ENCODE assay signal across 26 mouse cellular contexts in genomic region chr12:80234226-80234625, GRCm38 (mm10).
"Had no signal": no experiment of that assay in that cellular context is flagged by ENCODE, and none has a peak within 500 bp of the region (broad histone marks: within the 10 kb centered on the region; RNA-seq: fewer than 3 reads in every experiment).

No protein-coding gene starts in this region.

- H3K4me3 ChIP-seq: heart, embryonic 10.5 days; heart, embryonic 12.5 days; hindbrain, embryonic 10.5 days; hindbrain, embryonic 12.5 days; hindbrain, embryonic 15.5 days; kidney, embryonic 15.5 days; limb, embryonic 13.5 days; limb, embryonic 15.5 days; liver, embryonic 12.5 days had no signal

- DNase-seq: gastrocnemius, postnatal 10 days; gastrocnemius, postnatal 25 days; heart, adult 18-20 months; heart, postnatal 10 days; heart, postnatal 4 days; kidney, adult 11 months; kidney, adult 2 months; kidney, adult 9 months; kidney, postnatal 14 days; kidney, postnatal 36 days; layer of hippocampus, adult 9-11 months; layer of hippocampus, postnatal 36 days; left cerebral cortex, postnatal 4 days had no signal

- H3K9me3 ChIP-seq: heart, embryonic 10.5 days; heart, embryonic 12.5 days; hindbrain, embryonic 15.5 days; limb, embryonic 15.5 days; liver, embryonic 12.5 days had no signal

- H3K27ac ChIP-seq: heart, embryonic 10.5 days; hindbrain, embryonic 10.5 days; hindbrain, embryonic 12.5 days; hindbrain, embryonic 15.5 days; hindbrain, postnatal 0 days; kidney, embryonic 15.5 days; kidney, postnatal 0 days; limb, embryonic 13.5 days; limb, embryonic 15.5 days; liver, embryonic 12.5 days; liver, embryonic 14.5 days had no signal

- ATAC-seq: hindbrain, postnatal 0 days; intestine, embryonic 16.5 days; liver, embryonic 12.5 days had no signal

- H3K9ac ChIP-seq: heart, embryonic 12.5 days; hindbrain, embryonic 12.5 days; hindbrain, embryonic 15.5 days; kidney, embryonic 15.5 days; limb, embryonic 13.5 days; limb, embryonic 15.5 days; liver, embryonic 12.5 days; liver, embryonic 14.5 days had no signal

- H3K27me3 ChIP-seq: heart, embryonic 12.5 days; hindbrain, embryonic 12.5 days; hindbrain, embryonic 15.5 days; kidney, embryonic 15.5 days; limb, embryonic 13.5 days; limb, embryonic 15.5 days; liver, embryonic 12.5 days had no signal

- H3K4me2 ChIP-seq: heart, embryonic 12.5 days; hindbrain, embryonic 12.5 days; hindbrain, embryonic 15.5 days; kidney, embryonic 15.5 days; limb, embryonic 13.5 days; limb, embryonic 15.5 days; liver, embryonic 12.5 days had no signal

- H3K36me3 ChIP-seq: hindbrain, embryonic 15.5 days had no signal
